Mouse (Mus musculus) kidney, embryonic 15.5 days (tissue): ENCODE measurements at regions not wholly inside any gene's neighbourhood (a gene's known extent, or its start where the extent isn't known, plus 50 kb on each side); places are given as distances from the start of the nearest gene placed in this dataset.

Experiments used
- ATAC-seq: fragments of 200-750 bp; cut with Nextera tagmentation; replicated peaks from 2 replicates; pipeline ENCODE4 v1.8.0; 2017; ENCODE audit warnings: moderate TSS enrichment; ENCODE audit not compliant: low FRiP score
- H3K27ac ChIP-seq: fragments of 300-500 bp; sonication (generic); 2 replicates; pipeline ENCODE4 v1.5.1; 2015; ENCODE audit warnings: mild to moderate bottlenecking, inconsistent platforms
- H3K27me3 ChIP-seq: fragments of 300-500 bp; sonication (generic); 2 replicates; pipeline ENCODE4 v1.6.1; 2015; ENCODE audit warnings: inconsistent platforms
- H3K36me3 ChIP-seq: fragments of 300-500 bp; sonication (generic); 2 replicates; pipeline ENCODE4 v1.6.1; 2015; ENCODE audit warnings: inconsistent platforms
- H3K4me1 ChIP-seq: fragments of 300-500 bp; sonication (generic); 2 replicates; pipeline ENCODE4 v1.6.1; 2015; ENCODE audit warnings: inconsistent platforms
- H3K4me2 ChIP-seq: fragments of 300-500 bp; sonication (generic); 2 replicates; pipeline ENCODE4 v1.6.1; 2015; ENCODE audit warnings: moderate library complexity, mild to moderate bottlenecking, inconsistent platforms
- H3K4me3 ChIP-seq: fragments of 300-500 bp; sonication (generic); replicated peaks from 2 replicates; pipeline ENCODE4 v1.5.1; 2015; ENCODE audit warnings: mild to moderate bottlenecking, inconsistent platforms
- H3K9ac ChIP-seq: fragments of 300-500 bp; sonication (generic); 2 replicates; pipeline ENCODE4 v1.6.1; 2015; ENCODE audit warnings: mild to moderate bottlenecking, inconsistent platforms
- H3K9me3 ChIP-seq: fragments of 300-500 bp; sonication (generic); replicated peaks from 2 replicates; pipeline ENCODE4 v1.6.1; 2016; ENCODE audit warnings: inconsistent platforms
- WGBS: fragments of 180-500 bp; shearing (Covaris S2); methylation state at CpG from one replicate; pipeline ENCODE4 v1.1.7; 2015; ENCODE audit warnings: mixed read lengths; 5-methylcytosine and 5-hydroxymethylcytosine counted together

DNA sequence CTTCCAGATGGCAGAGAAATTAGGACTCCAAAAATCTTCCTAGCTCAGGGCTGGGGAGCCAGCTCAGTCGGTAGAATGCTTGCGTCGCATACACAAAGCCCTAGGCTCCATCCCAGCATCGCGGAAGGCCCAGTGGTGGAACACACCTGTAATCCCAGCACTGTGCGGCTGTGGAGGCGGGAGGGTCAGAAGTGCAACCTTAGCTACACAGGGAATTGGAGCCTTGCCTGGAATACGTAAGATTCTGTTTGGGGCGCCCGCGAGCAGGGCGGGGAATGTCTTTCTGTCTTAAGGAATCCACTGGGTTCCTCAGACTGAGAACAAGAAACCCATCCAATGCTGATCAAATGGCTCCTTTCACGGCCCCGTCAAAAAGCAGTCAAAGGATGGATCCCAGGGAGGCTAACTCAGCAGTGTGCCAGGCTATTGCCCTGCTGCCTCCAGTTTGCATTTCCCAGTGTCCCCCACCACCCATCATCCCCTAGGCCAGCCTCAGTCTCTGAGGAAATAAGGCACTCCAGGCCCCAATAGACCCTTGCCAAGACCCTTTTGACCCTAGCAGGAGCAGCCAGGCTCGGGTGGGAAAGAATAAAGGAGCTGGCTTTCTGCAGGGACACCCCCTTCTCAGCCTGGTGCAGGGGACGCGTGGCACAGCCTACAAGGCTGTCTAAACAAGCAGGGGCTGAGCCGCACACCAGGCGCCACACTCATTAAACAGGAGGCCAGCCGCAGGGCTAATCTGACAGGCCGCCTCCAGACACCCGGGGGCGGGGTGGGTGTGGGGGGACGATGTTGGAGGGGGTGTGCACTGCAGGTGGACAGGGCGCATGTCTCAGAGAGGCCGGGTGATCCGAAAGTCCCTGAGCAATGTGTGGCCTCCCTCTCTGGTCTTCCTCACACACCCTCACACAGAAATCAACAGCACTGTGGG lies 407.1 kb downstream of the H2al1j start:
- H3K9ac ChIP-seq, result no peak overlapping the region
- H3K36me3 ChIP-seq, result no peaks in the 10 kb centered on the region
- peak overlapping the region; percentile 51; the same call in 1 of the 2 replicates for H3K27ac ChIP-seq
- WGBS, result 33% methylated on average over 27 of the region's 27 CpGs
- H3K27me3 ChIP-seq, result peaks cover 51% of the 10 kb centered on the region
- 0 out of 2 replicates have a peak overlapping the region, but pooled peaks have one; percentile 1 for H3K4me2 ChIP-seq
- ATAC-seq, result peak; percentile 70
- H3K4me1 ChIP-seq, result peaks cover 20% of the 10 kb centered on the region
- H3K9me3 ChIP-seq, result no peaks in the 10 kb centered on the region
- no peak overlapping the region for H3K4me3 ChIP-seq

DNA sequence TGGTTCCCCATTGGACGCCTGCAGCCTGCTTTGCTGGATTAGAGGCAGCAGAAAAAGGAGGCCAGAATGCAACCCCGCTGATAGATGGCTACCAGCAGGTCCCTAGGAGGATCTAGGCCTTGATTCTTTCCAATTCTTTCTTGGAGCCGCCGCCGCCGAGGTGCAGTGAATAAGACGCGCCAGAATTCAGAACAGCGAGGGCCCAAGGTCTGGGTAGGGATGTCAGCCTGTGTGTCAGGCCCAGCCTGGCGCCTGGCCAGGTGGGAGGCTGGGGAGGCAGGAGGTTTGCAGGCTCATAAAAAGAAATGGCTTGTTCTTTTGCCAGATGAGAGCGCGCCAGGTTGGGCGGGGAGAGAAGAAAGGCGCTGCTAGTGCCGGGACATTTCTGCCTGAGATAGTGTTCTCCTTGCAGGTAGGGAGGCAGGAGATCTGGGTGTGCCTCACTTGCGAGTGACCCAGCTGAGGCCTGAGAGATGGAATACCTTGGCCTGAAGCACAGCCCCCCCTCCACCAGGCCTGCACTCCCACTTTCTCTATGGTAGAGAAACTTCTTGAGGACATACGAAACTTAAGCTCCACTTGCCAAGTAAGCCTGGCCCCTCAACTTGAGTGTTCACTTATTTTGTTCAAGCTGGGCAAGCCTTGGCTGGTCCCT lies 408.0 kb downstream of the H2al1j start:
- ATAC-seq, result no peak
- 31% methylated on average over 17 of the region's 17 CpGs for WGBS
- Histone ChIP-seq H3K4me2 (no peak overlapping the region), H3K4me1 (peaks cover 23% of the 10 kb centered on the region), H3K27ac (peak overlapping the region; percentile 51; the same call in 1 of the 2 replicates), H3K36me3 (no peaks in the 10 kb centered on the region), H3K9ac (no peak overlapping the region), H3K4me3 (no peak overlapping the region), H3K27me3 (peaks cover 58% of the 10 kb centered on the region), H3K9me3 (no peaks in the 10 kb centered on the region)

DNA sequence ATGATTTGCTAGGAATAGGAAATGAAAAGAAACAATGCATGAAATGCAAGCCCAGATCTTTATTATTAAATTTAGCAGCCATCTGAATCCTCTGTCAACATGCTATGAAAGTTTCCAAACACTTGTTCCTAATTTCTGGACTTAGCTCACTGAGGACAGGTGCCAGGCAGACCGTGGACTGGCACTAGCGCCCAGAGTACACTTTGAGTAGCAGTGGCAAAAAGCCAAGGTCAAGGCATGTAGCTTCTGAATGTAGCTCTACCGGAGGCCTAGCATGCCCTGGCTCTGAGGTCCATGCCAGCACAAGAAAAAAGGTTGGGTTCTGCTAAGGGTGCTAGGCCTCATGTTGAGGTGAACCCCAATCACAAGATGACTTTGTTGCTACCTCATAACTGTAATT lies 408.9 kb downstream of the H2al1j start:
- H3K4me3 ChIP-seq, result no peak overlapping the region

DNA sequence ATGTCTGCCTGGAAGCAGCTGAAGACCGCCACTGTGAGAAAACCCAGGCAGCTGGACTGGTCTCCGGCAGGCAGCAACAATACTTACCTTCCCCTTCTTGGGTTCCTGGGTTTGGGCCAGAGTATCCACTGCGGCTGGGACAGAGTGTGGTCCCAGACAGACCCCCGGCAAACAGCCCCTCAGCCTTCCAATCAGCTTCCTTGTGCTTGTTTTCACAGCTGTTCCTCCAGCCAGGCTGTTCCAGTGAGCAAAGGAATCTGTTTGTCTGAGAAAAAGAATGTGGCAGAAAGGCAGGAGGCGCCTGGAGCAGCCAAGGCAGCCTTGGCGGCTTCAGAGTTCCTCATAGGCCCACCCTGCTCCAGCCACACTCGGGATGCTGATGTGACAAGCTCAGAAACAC lies 411.9 kb downstream of the H2al1j start:
- H3K4me1 ChIP-seq, result peaks cover 20% of the 10 kb centered on the region
- no peak overlapping the region for H3K4me2 ChIP-seq
- no peak overlapping the region for H3K9ac ChIP-seq
- H3K4me3 ChIP-seq, result no peak overlapping the region
- no peaks in the 10 kb centered on the region for H3K9me3 ChIP-seq
- 50% methylated on average over 7 of the region's 7 CpGs for WGBS
- H3K36me3 ChIP-seq, result no peaks in the 10 kb centered on the region
- ATAC-seq, result peak; percentile 78
- H3K27me3 ChIP-seq, result peaks cover 42% of the 10 kb centered on the region
- peak overlapping the region; percentile 68 for H3K27ac ChIP-seq

More for the DNA sequence above, 408.9 kb downstream of the H2al1j start:
- no peak for ATAC-seq
- H3K27me3 ChIP-seq, result peaks cover 53% of the 10 kb centered on the region
- H3K9ac ChIP-seq, result no peak overlapping the region
- no peaks in the 10 kb centered on the region for H3K36me3 ChIP-seq
- no peaks in the 10 kb centered on the region for H3K9me3 ChIP-seq
- H3K4me1 ChIP-seq, result peaks cover 23% of the 10 kb centered on the region
- WGBS, result 76% methylated on average over 3 of the region's 3 CpGs
- H3K27ac ChIP-seq, result no peak overlapping the region
- no peak overlapping the region for H3K4me2 ChIP-seq

DNA sequence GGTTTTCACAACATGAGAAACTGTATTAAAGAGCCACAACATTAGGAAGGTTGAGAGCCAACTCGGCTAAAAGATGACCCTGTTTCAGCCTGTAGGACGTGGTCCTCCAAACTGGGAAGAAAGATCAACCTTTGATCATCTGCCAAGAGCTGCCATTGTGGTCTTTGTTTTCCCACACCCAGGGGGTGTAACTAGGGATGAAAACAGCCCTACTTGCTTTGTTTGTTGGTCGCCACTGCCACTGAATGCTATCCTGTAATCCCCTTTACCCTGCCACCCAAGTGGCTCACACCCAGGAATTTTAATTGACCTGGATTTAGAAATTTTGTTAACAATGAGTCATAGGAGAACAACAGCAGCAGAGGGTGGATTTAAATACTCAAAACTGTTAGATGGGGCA lies 414.2 kb downstream of the Bcor start:
- no peak overlapping the region for H3K27ac ChIP-seq
- H3K9me3 ChIP-seq, result no peaks in the 10 kb centered on the region
- no peak for ATAC-seq
- H3K9ac ChIP-seq, result no peak overlapping the region
- 52% methylated on average over 3 of the region's 3 CpGs for WGBS
- no peak overlapping the region for H3K4me2 ChIP-seq
- H3K36me3 ChIP-seq, result no peaks in the 10 kb centered on the region
- H3K4me1 ChIP-seq, result no peaks in the 10 kb centered on the region
- H3K27me3 ChIP-seq, result peaks cover 15% of the 10 kb centered on the region
- no peak overlapping the region for H3K4me3 ChIP-seq

DNA sequence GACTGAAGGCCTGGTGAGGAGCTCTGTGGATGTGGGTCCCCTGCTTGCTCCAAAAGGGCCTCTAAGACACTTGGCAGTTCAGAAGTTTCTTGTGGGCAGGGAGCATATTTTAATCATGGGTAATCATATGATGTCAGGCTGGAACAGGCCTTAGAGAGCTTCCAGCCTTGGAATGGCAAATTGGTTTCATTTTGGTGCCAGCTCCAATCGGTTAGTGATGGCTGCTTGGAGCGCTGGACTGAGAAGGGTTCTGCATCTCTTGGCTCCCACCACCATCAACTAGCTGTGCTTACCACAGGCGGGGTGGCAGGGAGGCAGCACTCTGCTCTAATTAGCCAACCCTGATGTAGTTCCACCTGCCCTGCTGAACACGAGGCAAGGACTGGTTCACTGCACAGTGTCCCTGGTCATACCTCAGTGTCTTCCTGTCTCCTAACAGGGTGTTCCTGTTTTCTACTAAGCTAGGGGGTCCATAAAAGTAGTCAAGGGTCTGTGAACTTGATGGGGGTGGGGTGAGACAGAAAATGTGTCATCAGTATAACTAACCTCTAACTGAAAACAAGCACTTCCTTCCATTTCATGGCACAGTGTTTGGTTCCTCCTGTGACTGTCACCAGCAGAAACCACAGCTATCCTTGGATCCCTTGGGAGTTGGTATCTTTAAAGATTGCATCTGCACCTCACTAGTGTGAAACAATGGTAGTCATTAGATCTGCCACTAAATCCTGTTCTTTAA lies 412.6 kb downstream of the Bcor start:
- Histone ChIP-seq H3K4me3 (no peak overlapping the region), H3K27me3 (peaks cover 19% of the 10 kb centered on the region), H3K4me1 (no peaks in the 10 kb centered on the region), H3K27ac (no peak overlapping the region), H3K9ac (no peak overlapping the region), H3K9me3 (no peaks in the 10 kb centered on the region), H3K4me2 (no peak overlapping the region), H3K36me3 (no peaks in the 10 kb centered on the region)
- 71% methylated on average over 4 of the region's 4 CpGs for WGBS
- ATAC-seq, result no peak

DNA sequence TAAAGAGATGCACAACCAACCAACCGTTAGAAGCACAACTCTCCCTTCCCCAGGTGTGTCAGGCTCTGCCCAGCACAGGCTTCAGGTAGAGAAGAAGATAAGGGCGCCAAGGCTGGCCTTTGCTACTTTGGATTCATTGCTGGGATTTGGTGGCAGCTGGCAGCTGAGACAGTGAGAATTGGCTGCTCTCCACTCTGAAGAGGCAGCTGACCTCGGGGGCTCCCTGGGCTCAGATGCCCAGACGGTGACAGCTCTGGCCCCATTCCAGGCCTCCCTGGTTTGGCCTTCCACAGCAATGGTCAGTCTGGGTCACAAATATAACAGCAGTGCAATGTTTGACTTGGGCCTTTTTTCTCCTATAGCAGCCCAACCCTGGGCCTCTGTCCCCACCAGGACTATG lies 411.9 kb downstream of the Bcor start:
- no peak for ATAC-seq
- no peak overlapping the region for H3K9ac ChIP-seq
- 54% methylated on average over 4 of the region's 4 CpGs for WGBS

DNA sequence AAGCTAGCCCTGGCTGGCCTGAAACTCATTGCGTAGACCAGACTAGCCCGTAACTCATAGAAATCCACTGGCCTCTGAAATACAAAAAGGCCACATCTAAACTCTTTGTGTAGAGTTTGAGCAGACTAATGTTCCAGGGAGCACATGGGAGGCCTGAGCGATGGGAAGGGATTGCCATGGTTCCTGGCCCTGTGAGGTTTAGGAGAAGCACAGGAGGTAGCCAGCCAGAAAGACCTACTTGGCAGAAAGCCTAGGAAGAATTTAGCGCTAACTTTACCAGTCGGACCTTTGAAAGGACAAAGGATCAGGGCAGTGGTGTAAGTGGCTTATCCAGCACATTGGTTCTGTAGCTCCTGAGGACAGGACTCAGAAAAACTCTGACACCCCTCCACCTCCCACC lies 407.6 kb downstream of the Bcor start:
- no peak overlapping the region for H3K4me3 ChIP-seq
- H3K4me2 ChIP-seq, result no peak overlapping the region
- no peak for ATAC-seq
- H3K27ac ChIP-seq, result 0 out of 2 replicates have a peak overlapping the region, but pooled peaks have one; percentile 27
- WGBS, result 75% methylated on average over 5 of the region's 5 CpGs
- H3K9ac ChIP-seq, result no peak overlapping the region
- H3K9me3 ChIP-seq, result no peaks in the 10 kb centered on the region
- no peaks in the 10 kb centered on the region for H3K36me3 ChIP-seq
- H3K27me3 ChIP-seq, result peaks cover 26% of the 10 kb centered on the region
- H3K4me1 ChIP-seq, result peaks cover 8% of the 10 kb centered on the region; the same call in 1 of the 2 replicates

More for the DNA sequence above, 411.9 kb downstream of the Bcor start:
- Histone ChIP-seq H3K27me3 (peaks cover 19% of the 10 kb centered on the region), H3K4me1 (peaks cover 4% of the 10 kb centered on the region; the same call in 1 of the 2 replicates), H3K36me3 (no peaks in the 10 kb centered on the region), H3K9me3 (no peaks in the 10 kb centered on the region), H3K4me2 (no peak overlapping the region), H3K27ac (no peak overlapping the region), H3K4me3 (no peak overlapping the region)

DNA sequence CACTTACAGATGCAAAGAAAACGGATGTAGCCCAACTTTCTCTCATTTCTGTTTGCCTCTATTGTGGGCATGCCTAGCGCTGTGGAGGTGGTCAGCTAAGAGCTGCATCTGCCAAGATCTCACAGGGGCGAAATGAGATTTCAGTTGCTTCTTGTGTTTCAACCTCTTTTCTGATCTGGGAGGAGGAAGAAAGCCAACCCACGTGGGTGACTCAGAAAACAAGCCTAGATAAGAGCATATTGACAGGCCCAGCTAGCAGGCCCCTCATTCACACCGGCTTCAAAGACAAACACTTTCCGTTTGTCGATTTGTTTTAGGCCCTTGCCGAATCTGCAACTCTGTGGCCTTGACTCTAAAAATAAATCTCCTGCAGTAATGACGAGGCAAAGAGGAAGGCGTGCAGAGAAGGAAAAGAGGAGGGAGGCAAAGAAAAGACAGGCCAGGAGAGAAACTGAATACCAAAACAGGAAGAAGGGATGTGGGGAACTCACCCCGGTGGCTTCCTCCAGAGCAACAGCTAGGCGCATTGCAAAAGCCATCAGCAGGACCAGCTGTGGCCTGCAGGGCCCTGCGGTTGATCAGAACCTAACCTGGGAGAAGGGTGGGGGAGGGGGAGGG lies 407.1 kb downstream of the Bcor start:
- no peak for ATAC-seq
- peaks cover 8% of the 10 kb centered on the region; the same call in 1 of the 2 replicates for H3K4me1 ChIP-seq
- no peak overlapping the region for H3K4me3 ChIP-seq
- H3K9ac ChIP-seq, result no peak overlapping the region
- H3K4me2 ChIP-seq, result no peak overlapping the region
- H3K27ac ChIP-seq, result 0 out of 2 replicates have a peak overlapping the region, but pooled peaks have one; percentile 27
- no peaks in the 10 kb centered on the region for H3K36me3 ChIP-seq
- no peaks in the 10 kb centered on the region for H3K9me3 ChIP-seq
- peaks cover 25% of the 10 kb centered on the region for H3K27me3 ChIP-seq
- WGBS, result 23% methylated on average over 12 of the region's 13 CpGs

DNA sequence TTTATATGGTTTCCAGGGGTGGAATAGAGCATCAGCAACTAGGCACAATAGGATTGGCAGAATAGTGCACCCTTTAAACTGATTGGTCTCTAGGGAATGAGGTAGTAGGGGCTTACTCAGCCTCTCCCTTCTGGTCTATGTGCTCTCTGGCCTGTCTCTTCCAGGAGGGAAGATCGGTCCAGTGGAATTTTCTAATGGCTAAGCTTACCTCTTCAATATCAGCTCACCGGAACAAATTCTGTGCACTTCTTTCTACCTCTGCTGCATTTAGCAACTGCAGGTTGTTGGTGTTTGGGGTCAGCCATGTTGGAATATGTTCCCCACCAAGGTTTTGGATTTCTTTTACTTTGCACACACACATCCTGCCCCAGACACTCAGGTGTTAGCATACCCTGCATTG lies 405.1 kb downstream of the Bcor start:
- no peak for ATAC-seq
- 93% methylated on average over 2 of the region's 2 CpGs for WGBS
- H3K9ac ChIP-seq, result no peak overlapping the region
- peaks cover 8% of the 10 kb centered on the region; the same call in 1 of the 2 replicates for H3K4me1 ChIP-seq
- H3K27me3 ChIP-seq, result peaks cover 21% of the 10 kb centered on the region
- H3K4me3 ChIP-seq, result no peak overlapping the region
- H3K27ac ChIP-seq, result no peak overlapping the region
- H3K4me2 ChIP-seq, result no peak overlapping the region
- no peaks in the 10 kb centered on the region for H3K36me3 ChIP-seq
- no peaks in the 10 kb centered on the region for H3K9me3 ChIP-seq

DNA sequence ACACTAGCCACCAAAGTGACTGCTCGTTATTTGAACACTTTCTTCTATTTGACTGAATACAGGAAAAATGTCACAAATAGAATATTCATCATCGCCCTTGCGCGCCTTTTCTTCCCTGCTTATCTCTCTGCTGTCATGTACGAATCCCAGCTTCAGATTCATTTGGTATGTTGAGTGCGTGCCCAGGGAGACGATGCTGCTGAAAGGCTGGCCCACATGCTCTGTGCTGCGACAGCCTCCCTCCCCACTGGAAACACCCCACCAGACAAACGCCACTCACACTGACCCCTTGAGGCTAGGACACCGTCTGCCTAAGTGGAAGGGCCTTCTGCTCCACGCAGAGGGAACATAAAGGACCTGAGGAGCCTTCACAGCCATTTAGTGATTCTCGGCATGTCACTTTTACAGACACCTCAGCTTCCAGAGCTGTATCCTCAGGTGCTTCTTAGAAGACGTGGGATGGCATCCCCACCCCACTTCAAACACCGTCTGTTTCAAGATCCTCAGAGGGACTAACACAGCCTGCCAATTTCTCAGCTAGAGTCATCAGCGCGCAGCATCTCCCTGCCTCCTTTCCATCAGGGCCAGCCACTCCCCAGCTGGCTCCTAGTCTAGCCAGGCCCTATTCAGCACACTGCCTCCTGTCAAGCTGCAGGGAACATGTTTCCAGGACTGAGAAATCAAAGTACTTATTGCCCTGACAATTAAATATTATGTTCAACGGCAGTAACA lies 396.6 kb downstream of the Bcor start:
- H3K9ac ChIP-seq, result no peak overlapping the region
- no peak for ATAC-seq
- H3K4me1 ChIP-seq, result no peaks in the 10 kb centered on the region
- H3K4me3 ChIP-seq, result no peak overlapping the region
- WGBS, result 71% methylated on average over 17 of the region's 17 CpGs
- peaks cover 37% of the 10 kb centered on the region for H3K27me3 ChIP-seq
- no peak overlapping the region for H3K4me2 ChIP-seq
- H3K27ac ChIP-seq, result no peak overlapping the region
- H3K36me3 ChIP-seq, result no peaks in the 10 kb centered on the region
- H3K9me3 ChIP-seq, result no peaks in the 10 kb centered on the region
